Mouse (Mus musculus) thymus, adult 2 months (tissue): ENCODE data around the gene Prim2. TPM values are rescaled to one million over a fixed set of nuclear protein-coding genes. Genes with fewer than 3 reads are reported as not detected.

Experiments
- DNase-seq: peaks from one replicate; pipeline ENCODE4 v3.0.0; 2021
- H3K27ac ChIP-seq: fragments of 200-500 bp; 2 replicates; pipeline ENCODE4 v1.5.1; 2012; ENCODE audit warnings: low read length, control low read depth; ENCODE audit not compliant: control insufficient read depth, insufficient read depth
- H3K27me3 ChIP-seq: fragments of 200-500 bp; 2 replicates; pipeline ENCODE4 v1.6.1; 2012; ENCODE audit warnings: mild to moderate bottlenecking, low read length, moderate library complexity, mixed read lengths; ENCODE audit not compliant: control insufficient read depth, insufficient read depth
- H3K36me3 ChIP-seq: fragments of 200-500 bp; 2 replicates; pipeline ENCODE4 v1.6.1; 2012; ENCODE audit warnings: mild to moderate bottlenecking, low read length, moderate library complexity; ENCODE audit not compliant: control insufficient read depth, insufficient read depth
- H3K4me1 ChIP-seq: fragments of 200-500 bp; replicated peaks from 2 replicates; pipeline ENCODE4 v1.6.1; 2012; ENCODE audit warnings: low read length; ENCODE audit not compliant: control insufficient read depth, insufficient read depth
- H3K4me3 ChIP-seq: fragments of 200-500 bp; 2 replicates; pipeline ENCODE4 v1.5.1; 2012; ENCODE audit warnings: mild to moderate bottlenecking, low read length, control low read depth, moderate library complexity; ENCODE audit not compliant: control insufficient read depth, insufficient read depth
- CTCF ChIP-seq: fragments of 200-500 bp; IDR thresholded peaks from 2 replicates; pipeline ENCODE4 v1.5.1; 2012; ENCODE audit warnings: mild to moderate bottlenecking, control low read depth, low read length, moderate library complexity, borderline replicate concordance; ENCODE audit not compliant: control insufficient read depth, poor library complexity, insufficient read depth; ENCODE audit errors: extremely low read depth
- POLR2A ChIP-seq: fragments of 200-500 bp; IDR thresholded peaks from 2 replicates; pipeline ENCODE4 v1.6.1; 2012; ENCODE audit warnings: mild to moderate bottlenecking, low read length, control low read depth, moderate library complexity; ENCODE audit not compliant: control insufficient read depth, poor library complexity, insufficient read depth; ENCODE audit errors: extremely low read depth
- WGBS: fragments of 180-500 bp; shearing (Covaris S2); methylation state at CpG from one replicate; pipeline ENCODE4 v1.1.7; 2018; 5-methylcytosine and 5-hydroxymethylcytosine counted together
- polyA plus RNA-seq: library from polyadenylated mRNA; depleted of rRNA; stranded (reverse); fragments of >200 nt; gene quantifications from 2 replicates; pipeline ENCODE4 v1.2.3, GENCODE M21; 2012

Prim2 gene
- polyA plus RNA-seq, 1 experiment, result 16.2 TPM

DNA sequence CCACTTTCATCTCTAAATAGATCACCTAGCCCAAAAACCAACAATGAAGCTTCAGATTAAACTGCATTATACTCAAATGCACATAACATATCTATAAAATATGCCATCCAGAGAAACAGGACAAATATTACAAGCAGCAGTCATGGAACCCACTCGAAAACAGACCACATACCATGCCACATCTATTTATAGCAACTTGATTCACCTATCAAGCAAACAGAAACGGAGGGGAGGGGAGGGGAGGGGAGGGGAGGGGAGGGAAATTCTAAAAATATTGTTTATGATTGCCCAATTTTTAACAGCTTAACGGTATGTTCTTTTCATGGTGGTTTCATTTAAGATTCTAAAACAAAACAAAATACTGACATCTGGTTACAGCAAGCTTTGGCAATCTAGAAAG is 185.8 kb downstream of the Prim2 start:
- TF ChIP-seq CTCF (no peak), POLR2A (no peak)
- H3K36me3 ChIP-seq, result no peaks in the 10 kb centered on the region; the same call in 1 of the 2 replicates
- no peak for DNase-seq

DNA sequence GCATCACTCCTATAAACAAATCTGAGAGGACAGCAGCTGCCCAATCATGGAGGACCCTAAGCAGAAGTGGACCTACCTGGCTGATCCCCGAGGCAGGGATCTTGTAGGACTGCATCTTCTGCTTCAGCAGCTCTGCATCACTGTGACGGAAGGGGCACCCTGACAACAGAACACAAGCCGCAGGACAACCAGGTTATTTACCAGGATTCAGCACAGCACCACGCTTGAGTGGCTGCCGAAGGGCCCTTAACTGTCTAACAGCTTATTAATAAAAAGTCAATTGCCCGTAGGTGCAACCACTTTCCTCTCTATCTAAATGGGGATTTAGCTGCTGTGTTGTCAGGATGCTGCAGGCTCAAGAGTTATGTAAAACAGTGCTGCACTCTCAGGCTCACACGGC is 189.2 kb downstream of the Prim2 start:
- Histone ChIP-seq H3K36me3 (no peaks in the 10 kb centered on the region; the same call in 1 of the 2 replicates), H3K4me1 (no peaks in the 10 kb centered on the region), H3K27ac (no peak overlapping the region), H3K27me3 (no peaks in the 10 kb centered on the region), H3K4me3 (no peak overlapping the region)
- TF ChIP-seq CTCF, result no peak
- no peak for TF ChIP-seq POLR2A
- no peak for DNase-seq
- WGBS, result 98% methylated on average over 7 of the region's 7 CpGs

More for the DNA sequence above, 185.8 kb downstream of the Prim2 start:
- H3K4me3 ChIP-seq, result no peak overlapping the region
- no peaks in the 10 kb centered on the region for H3K27me3 ChIP-seq
- no peak overlapping the region for H3K27ac ChIP-seq
- no peaks in the 10 kb centered on the region for H3K4me1 ChIP-seq
- WGBS, result 14% methylated on average over 3 of the region's 3 CpGs

DNA sequence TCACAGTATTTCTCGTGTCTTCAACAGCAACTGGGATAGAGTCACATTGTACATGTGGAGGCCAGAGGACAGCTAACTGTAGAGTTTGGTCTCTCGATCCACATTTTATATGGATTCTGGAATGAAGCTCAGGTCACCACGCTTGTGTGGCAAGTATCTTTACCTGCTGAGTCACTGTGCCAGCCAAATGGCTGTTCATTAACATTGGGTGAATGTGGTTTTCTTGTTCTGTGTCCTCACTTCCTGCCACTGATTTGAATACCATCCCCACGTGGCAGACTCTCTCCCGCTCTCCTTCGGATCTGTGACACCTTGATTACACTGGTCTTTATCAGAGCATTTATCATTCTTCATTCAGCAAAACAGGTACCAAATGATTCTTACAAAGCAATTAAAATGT is 198.5 kb downstream of the Prim2 start:
- Histone ChIP-seq H3K4me3 (no peak overlapping the region), H3K36me3 (no peaks in the 10 kb centered on the region), H3K27ac (no peak overlapping the region), H3K27me3 (no peaks in the 10 kb centered on the region), H3K4me1 (no peaks in the 10 kb centered on the region)
- no peak for DNase-seq
- 65% methylated on average over 6 of the region's 6 CpGs for WGBS
- TF ChIP-seq POLR2A (no peak), CTCF (no peak)

DNA sequence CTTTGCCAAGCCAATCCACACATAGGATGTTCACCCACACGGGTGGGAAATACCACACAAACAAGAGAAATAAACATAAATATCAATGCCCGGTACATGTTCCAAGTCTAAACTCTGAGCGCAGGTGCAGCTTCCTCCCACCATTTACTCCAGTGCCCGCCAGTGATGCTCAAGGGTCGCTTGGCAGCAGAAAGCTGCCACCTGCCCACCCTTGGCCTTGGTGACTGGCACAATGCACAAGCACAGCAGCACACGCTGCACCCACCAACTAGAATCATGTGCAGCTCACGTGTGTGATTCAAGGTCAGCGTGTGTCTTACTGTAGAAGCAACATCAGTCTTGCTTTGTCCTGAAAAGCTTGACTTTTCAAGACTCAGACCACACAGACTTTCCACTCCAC is 199.4 kb downstream of the Prim2 start:
- H3K36me3 ChIP-seq, result no peaks in the 10 kb centered on the region
- H3K4me3 ChIP-seq, result no peak overlapping the region
- no peak for TF ChIP-seq POLR2A
- no peak for TF ChIP-seq CTCF
- no peak for DNase-seq
- H3K4me1 ChIP-seq, result no peaks in the 10 kb centered on the region
- 94% methylated on average over 8 of the region's 8 CpGs for WGBS
- no peak overlapping the region for H3K27ac ChIP-seq
- no peaks in the 10 kb centered on the region for H3K27me3 ChIP-seq

DNA sequence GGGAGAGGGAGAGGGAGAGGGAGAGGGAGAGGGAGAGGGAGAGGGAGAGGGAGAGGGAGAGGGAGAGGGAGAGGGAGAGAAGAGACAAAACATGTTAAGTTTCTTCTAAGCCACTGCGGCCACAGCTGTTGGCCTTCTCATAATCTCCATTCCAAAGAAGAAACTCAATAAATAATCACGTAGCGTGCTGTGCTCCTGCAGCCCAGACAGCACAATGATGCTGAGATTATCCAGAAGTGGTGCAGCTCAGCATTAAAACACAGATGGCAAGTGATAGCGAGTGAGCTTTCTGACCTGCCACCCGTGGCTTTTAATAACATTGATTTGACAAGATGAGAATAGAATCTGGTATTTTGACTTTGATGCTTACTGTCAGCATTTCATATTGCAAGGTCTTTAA is 205.4 kb downstream of the Prim2 start:
- no peaks in the 10 kb centered on the region for H3K4me1 ChIP-seq
- H3K36me3 ChIP-seq, result no peaks in the 10 kb centered on the region
- no peak overlapping the region for H3K4me3 ChIP-seq
- no peak for DNase-seq
- H3K27me3 ChIP-seq, result no peaks in the 10 kb centered on the region
- no peak overlapping the region for H3K27ac ChIP-seq
- TF ChIP-seq POLR2A, result no peak
- 97% methylated on average over 5 of the region's 5 CpGs for WGBS

DNA sequence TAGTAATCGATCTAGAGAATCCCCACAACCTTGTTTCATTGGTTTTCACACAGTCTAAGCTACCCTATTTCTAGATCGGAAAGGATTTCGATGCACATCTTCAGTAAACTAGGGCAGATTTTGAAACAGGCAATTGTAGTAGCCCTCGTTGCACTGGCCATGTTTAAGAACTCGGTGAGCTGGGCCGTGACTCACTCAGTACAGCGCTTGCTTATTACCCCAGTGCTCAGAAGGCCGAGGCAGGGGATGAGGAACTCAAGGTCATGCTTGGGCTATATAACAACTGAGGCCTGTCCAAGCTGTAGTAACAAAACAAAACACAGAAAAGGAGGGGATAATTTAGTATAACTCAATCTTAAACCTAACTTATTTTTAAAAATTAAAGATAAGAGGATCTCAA is 208.9 kb downstream of the Prim2 start:
- no peak for DNase-seq
- no peak for TF ChIP-seq CTCF
- WGBS, result 96% methylated on average over 8 of the region's 8 CpGs
- H3K36me3 ChIP-seq, result no peaks in the 10 kb centered on the region
- H3K27ac ChIP-seq, result no peak overlapping the region
- H3K27me3 ChIP-seq, result no peaks in the 10 kb centered on the region
- H3K4me3 ChIP-seq, result no peak overlapping the region
- no peaks in the 10 kb centered on the region for H3K4me1 ChIP-seq

DNA sequence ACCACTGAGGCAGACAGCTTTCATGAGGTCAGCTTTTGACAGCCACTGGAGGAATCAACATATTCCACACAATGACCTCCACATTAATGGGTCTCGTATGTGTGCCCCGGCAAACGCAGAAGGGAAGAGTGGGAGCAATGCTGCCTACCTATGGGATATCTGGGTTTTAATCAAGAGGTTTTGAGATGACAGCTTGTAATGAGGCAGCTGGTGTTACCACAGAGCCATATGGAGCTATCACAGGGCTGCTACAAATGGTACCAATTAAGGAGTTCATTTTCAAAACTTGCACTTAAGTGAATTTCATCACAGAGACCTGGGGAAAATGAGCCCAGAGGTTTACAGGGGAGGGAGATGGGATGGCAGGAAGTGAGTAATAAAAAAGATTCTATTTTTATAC is 209.3 kb downstream of the Prim2 start:
- TF ChIP-seq POLR2A (no peak), CTCF (no peak)
- H3K4me3 ChIP-seq, result no peak overlapping the region
- no peaks in the 10 kb centered on the region for H3K36me3 ChIP-seq
- H3K27ac ChIP-seq, result no peak overlapping the region
- DNase-seq, result no peak
- no peaks in the 10 kb centered on the region for H3K4me1 ChIP-seq
- WGBS, result 98% methylated on average over 3 of the region's 3 CpGs
- H3K27me3 ChIP-seq, result no peaks in the 10 kb centered on the region
